Mouse (Mus musculus): ENCODE measurements at regions not wholly inside any gene's neighbourhood (a gene's known extent, or its start where the extent isn't known, plus 50 kb on each side); places are given as distances from the start of the nearest gene placed in this dataset.

DNA sequence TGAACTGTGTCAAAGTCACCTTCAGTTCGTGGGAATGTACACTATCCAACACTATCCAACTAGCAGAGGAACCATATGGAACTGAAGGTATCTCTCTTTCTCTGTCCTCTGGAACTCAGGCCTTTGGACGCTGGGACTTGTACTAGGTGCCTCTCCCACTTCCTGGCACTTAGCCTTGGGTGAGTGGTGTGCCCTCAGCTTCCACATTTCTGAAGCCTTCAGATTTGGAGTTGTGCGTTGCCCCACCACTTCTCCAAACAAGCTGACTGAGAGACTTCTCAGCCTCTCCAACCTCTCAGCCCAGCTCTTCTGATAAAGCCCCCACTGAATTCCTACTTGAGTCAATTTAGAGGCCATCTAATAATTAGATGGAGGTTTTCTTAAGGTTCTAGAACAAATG lies 106.2 kb downstream of the Bcl2l11 start:
- TF ChIP-seq POLR2A (IDR thresholded peaks at IDR 0.05; ENCODE audit: extremely low read depth, insufficient read depth, low read length) (no peak), CTCF (IDR thresholded peaks at IDR 0.05; ENCODE audit: low read depth, low read length) (no peak)
